Mouse (Mus musculus): Measurements from ENCODE around the gene AC109138.7.

The AC109138.7 gene

DNA sequence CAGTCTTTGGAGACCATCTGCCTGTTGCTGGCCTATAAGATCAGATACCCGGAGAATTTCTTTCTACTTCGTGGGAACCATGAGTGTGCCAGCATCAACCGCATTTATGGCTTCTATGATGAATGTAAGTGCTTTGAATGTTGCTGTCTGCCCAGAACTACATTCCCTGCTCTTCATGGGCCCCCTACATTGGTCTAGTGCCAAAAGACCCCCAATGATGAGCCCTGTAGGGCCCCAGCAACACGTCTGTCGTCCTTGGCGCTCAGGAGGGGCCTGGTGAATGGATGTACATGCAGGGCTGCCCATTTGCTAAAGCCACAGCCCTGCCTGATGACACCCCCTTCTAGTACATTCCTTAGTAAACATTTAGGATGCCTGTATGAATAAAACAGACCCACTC is 21.0 kb upstream of the AC109138.7 start:
- no peak for DNase-seq (ENCODE audit: low spot score)

DNA sequence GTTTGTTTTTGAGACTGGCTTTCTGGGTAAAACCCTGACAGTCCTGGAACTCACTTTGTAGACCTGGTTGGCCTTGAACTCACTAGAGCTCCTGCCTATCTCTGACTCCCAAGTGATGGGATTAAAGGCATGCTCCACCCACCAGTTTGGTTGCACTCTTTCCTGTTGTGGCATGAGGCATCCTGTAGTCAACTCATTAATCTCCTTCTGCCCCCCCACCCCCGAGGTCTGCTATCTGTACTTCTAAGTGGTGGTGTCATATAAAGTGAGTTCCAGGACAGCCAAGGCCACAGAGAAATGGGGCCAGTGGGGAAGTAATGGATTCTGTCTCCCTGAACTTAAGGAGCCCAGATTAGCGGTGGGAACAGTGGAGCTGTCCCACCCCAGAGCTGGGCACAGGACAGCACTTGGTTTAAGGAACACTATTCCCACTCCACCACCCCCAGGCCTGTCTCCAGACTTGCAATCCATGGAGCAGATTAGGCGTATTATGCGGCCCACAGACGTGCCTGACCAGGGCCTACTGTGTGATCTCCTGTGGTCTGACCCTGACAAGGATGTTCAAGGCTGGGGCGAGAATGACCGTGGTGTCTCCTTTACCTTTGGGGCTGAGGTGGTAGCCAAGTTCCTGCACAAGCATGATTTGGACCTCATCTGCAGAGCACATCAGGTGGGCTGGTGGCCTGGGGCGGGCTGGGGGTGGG is 20.0 kb upstream of the AC109138.7 start:
- DNase-seq (ENCODE audit: low spot score), result no peak

DNA sequence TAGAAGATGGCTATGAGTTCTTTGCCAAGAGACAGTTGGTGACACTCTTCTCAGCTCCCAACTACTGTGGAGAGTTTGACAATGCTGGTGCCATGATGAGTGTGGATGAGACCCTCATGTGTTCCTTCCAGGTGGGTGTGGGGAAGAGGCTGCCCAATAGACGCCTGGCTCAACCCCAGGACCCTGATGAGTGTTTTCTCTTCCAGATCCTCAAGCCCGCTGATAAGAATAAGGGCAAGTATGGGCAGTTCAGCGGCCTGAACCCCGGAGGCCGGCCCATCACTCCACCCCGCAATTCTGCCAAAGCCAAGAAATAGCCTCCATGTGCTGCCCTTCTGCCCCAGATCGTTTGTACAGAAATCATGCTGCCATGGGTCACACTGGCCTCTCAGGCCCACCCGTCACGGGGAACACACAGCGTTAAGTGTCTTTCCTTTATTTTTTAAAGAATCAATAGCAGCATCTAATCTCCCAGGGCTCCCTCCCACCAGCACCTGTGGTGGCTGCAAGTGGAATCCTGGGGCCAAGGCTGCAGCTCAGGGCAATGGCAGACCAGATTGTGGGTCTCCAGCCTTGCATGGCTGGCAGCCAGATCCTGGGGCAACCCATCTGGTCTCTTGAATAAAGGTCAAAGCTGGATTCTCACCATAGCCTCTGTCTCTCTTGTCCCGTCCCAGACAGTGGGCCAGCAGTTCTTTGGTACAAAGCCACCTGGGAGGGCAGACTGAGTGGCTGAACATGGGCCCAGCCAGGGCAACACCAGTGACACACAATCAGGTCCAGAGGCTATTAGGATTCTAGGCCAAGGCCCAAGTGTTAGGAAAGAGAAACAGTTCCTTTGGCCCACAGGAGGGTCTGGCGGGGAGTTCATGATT is 19.1 kb upstream of the AC109138.7 start:
- no peak for DNase-seq (ENCODE audit: low spot score)

DNA sequence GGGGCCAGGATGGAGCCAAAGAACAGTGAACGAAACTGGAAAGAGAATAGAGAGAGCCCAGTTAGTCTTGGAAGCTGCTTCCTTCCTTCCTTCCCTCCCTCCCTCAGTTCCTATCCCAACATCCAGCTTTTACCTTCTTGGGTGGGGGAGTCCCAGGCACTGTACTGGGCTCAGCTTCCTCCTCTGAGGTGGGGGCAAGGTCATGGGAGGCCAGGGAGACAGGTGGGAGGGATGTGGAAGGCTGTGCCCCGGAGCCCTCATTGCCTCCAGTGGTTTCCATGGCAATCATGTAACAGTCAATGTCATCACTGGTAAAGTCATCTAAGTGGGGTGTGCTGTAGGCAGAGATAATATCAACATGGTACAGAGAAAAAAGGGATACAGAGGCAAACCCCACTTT is 18.1 kb upstream of the AC109138.7 start:
- no peak for DNase-seq (ENCODE audit: low spot score)

DNA sequence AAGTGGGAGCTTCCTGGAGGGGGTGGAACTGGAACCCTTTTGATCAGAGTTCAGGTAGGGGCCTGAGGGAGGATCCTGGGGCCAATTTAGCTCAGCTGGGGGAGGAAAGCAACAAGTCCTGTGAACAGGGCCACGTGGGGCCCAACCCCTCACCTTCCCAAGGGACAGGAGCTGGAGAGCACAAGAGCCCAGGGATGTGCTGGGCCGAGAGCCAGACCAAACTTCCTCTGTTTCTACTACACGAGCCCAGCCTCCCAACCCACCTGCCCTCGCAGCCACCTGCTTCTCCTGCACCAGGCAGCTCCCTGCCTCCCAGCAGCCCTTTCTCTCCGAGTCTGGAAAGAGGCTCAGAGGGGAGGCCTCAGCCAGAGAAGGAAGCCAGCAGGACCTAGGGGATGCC is 17.6 kb upstream of the AC109138.7 start:
- DNase-seq (ENCODE audit: low spot score), result no peak

DNA sequence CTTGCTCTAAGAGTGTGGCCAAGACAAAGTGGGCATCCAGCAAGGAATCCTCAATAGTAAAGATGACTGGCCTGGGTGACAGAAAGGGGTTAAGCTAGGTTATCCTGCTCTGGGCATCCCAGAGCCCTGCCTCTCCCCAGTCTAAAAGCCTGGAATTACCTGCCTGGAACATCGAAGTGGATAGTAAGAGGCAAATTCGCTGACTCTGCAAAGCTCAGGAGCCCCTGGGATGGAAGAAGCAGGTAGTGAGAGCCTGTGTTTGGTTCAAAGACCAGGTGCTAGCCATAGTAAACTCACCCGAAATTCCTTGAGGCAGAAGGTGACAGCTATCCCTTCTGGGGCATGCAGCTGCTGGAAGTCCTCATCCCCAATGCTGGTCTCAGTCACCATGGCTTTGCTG is 17.0 kb upstream of the AC109138.7 start:
- no peak for DNase-seq (ENCODE audit: low spot score)

DNA sequence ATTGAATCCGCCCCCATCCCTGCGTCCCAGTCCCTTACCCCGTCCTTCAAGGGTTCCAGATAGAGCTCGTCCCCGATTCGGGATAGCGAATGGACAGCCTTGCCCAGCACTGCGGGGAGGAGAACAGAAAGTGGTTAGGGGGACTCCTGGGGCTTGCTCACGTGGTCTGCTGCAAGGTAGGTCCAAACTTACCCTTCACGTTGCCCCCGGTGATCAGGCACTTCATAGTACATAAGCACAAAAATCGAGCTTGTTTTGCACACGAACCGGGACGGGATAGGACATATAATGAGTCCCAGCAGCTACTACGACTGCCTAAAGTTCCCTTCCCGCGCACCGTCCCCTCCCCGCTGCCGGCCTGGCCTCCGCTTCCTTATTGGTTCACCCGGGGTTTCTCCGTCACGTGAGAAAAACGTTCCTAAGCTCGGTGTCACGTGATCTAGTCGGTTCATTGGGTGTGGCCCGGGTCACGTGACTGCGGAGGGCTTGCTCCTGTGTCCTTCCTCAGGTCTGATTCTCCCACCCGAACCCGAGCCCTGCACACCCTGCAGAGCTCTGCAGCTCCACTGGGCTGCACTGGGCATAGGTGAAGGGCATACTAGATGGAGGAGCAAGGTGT is 12.8 kb upstream of the AC109138.7 start, which contains the start of gene Rad9a:
Gene Rad9a, minus strand, starts transcription at position 372 of the 619 bp plus-strand sequence.
- DNase-seq (ENCODE audit: low spot score), result peak; percentile 91

DNA sequence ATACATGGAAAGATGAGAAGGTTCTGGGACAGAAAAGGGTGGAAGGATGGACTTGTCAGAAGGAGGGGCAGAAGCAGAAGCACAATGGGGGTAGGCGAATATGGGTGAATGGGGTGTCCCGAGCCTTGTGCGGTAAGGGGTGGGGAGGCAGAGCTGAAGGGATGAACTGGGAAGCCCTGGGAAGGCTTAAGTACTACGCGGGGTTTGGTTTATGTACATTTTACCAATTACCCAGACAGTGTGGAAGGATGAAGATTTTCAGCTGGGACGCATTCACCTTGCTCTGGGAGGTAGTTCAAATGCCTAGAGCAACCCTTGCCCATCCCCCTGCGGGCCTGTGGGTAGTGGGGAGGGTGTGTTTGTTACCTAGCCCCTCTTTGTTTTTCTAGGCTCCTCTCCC is 12.0 kb upstream of the AC109138.7 start:
- no peak for DNase-seq (ENCODE audit: low spot score)

DNA sequence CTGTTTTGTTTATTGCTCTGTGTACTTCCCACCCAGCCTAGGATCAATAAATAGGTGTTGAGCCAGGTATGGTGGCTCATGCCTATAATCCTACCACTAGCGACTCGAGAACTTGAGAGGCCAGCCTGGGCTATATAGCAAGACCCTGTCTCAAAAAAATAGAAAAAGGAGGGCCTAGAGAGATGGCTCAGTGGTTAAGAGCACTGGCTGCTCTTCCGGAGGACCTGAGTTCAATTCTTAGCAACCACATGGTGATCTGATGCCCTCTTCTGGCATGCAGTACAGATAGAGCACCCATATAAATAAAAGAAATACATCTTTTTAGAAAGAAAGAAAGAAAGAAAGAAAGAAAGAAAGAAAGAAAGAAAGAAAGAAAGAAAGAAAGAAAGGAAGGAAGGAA is 11.0 kb upstream of the AC109138.7 start:
- no peak for DNase-seq (ENCODE audit: low spot score)

DNA sequence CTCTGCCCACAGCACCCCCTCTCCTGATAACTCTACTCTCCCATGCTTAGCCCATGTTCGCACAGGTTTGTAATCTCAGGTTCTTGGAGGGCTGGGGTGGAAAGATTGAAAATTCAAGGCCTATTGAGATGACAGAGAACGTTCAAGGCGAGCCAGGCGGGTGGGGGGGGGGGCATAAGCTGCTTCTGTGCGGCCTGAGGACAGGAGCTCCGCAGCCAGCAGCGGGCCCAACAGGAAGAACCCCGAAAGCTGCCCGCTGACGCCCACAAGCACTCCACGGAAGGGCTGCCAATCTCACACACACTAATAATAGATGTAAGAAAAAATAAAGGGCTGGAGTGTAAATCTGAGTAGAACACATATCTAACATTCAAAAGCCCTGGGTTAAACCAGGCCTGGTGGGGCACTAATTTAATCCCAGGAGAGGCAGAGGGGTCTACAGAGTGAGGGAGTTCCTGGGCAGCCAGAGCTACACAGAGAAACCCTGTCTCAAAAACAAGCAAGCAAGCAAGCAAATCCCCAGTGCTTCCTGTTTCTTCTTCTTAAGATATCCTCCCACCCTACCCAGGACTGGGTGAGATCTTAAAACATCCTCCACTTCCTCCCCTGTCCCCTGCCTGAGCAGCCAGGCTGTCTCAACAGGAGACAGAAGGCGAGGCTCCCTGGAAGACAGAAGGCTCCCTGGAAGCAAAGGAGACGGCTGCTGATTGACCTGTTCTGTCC is 10.4 kb upstream of the AC109138.7 start:
- no peak for DNase-seq (ENCODE audit: low spot score)

DNA sequence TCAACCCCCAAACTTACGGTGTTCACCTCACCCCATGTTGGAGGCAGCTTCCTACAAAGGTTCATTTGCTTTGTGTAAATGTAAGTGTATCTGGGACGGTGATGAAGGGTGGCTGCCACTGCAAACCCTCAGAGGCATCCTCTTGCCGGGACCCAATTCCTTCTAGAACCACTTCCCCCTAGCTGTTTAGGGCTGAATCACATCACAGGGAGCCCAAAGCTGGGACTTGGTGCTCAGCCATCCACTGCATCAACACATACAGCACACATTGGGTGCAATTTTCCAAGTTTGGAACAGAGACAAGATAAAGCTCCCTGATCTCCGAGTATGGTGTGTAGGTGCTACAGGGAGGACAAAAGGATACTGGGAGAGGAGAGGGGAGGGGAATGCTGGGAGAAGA is 9.3 kb upstream of the AC109138.7 start:
- DNase-seq (ENCODE audit: low spot score), result no peak

DNA sequence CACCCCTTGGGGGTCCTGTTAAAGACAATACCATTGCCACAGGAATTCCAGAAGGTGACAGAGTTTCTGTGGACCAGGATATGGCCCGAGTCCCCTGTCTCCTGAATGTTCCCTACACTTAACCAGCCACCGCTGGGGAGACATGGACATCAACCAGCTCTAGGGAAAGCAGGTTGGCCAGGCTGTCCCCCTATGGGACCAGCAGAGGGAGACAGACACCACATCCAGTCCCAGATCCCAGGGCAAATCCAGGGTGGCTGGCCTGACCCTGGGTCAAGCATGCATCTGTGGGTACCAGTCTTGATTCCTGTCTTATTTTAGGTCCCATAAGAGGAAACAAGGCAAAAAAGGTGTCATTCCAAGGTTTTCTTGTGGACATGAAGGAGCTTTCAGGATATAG is 7.2 kb upstream of the AC109138.7 start:
- peak; percentile 72 for DNase-seq (ENCODE audit: low spot score)

DNA sequence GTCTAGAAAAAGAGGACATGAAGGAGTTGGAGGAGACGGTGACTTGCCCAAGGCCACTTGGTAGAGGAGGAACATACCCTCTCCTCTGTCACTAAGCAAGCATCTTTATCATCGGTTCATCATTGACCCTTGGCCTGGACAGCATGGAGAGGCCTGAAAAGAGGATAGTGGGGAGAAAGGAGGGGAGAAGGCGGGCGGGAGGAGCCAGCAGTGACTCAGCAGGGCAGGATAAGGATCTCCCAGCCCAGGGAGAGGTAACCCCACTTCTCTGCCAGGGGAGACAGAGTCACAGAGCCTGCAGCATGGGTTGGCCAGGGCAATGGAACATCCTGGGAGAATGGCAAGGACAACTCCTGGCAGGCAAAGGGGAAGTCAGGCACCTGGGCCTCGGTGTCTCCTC is 5.6 kb upstream of the AC109138.7 start:
- no peak for DNase-seq (ENCODE audit: low spot score)

DNA sequence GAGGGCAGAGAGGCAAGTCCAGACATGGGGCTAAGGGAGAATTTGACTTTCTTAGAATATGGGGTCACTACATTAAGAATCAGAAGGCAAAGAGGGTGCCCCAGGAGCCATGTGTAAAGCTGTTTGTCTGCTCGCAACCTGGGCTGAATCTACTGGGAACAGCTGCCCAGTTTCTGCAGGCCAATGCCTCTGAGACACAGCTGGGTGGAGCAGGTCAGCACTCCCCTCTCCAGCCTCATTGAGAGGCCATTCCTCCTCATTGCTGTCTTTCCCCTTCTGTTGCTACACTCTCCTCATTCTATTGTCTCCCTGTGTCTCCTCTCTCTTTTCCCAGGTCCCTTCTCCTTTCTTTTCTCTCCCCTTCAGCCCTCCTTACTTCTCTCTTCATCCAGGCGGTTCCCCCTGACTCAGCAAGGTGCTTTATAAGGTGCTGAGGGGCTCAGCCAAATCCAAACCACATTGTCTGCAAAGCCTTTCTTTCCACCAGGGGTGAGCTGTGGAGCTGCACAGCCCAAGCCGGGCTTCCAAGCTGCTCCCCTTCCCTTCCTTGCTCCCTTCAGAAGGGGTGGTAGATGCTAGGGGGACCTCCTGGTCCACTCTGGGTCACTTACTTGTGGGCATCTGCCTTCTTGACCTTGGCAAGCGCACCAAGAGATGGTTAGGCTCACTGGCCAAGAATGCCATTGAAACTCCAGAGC is 2.1 kb upstream of the AC109138.7 start:
- no peak for DNase-seq (ENCODE audit: low spot score)

DNA sequence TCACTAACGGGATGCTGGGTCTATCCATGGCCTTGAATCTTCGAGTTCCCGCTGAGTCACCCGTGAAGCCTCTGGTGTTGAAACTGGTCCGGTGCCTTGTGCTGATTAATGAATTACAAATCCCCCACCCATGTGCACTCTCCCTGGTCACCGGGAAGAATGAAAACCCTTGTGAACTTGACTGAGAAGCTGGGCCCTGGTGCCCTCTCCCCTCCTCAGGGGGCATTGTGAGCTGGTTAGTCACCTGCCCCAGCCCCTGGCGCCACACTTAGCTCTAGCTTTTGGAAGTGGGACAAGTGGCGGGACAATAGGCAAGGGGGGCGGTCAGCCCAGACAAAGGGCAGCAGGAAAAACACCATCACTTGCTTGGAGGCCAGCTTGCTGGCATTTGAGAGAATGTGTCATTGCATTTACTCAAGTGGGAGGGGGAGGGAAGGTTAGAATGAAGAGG is 608 bp upstream of the AC109138.7 start:
- no peak for DNase-seq (ENCODE audit: low spot score)

DNA sequence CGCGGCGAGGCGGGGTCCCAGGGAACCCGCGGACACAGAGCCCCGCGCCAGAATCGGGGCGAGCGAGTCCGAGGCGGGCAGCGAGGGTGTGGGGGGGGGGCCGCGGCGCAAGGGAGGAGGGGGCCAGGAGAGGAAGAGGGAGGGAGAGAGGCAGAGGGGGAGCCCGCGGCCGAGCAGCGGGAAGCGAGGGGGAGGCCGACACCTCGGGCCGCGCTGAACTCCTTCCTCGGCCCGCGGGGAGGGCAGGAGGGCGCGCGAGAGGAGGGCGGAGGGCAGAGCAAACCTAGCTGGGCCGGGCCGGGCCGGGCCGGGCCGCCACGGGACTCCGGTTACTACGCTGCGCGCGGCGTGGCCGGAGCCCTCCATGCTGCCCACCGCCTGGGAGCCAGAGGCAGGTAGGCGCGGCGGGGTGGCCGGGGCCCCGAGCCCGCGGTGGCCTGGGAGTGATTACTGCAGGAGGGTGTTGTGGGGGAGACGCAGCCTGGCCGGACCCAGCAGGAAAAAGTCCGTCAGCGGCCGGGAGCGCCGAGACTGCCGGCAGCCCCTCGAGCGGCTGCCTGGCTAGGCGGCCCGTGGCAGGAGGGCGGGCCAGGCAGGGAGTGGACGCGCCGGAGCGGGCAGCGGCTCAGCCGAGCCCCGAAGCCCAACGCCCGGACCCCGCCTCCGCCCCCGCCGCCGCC is 754 bp downstream of the AC109138.7 start:
- no peak for DNase-seq (ENCODE audit: low spot score)

DNA sequence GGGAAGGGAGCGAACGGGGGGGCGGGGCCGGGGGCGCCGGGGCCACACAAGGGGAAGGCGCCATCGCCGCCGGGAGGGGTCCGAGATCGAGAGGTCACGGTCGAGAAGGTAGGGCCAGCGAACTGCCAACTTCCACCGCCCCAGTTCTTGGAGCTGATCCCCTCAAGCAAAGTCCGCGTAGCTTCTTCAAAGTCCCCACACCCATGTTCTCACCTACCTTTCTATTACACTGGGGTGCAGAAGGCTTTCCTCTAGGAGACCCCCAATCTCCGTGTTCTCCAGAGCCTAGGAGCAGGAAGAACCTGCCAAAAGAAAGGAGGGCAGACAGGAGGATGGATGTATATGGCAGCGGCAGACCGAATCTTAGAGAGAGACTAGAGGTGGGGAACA is 1.3 kb downstream of the AC109138.7 start:
- no peak for DNase-seq (ENCODE audit: low spot score)

DNA sequence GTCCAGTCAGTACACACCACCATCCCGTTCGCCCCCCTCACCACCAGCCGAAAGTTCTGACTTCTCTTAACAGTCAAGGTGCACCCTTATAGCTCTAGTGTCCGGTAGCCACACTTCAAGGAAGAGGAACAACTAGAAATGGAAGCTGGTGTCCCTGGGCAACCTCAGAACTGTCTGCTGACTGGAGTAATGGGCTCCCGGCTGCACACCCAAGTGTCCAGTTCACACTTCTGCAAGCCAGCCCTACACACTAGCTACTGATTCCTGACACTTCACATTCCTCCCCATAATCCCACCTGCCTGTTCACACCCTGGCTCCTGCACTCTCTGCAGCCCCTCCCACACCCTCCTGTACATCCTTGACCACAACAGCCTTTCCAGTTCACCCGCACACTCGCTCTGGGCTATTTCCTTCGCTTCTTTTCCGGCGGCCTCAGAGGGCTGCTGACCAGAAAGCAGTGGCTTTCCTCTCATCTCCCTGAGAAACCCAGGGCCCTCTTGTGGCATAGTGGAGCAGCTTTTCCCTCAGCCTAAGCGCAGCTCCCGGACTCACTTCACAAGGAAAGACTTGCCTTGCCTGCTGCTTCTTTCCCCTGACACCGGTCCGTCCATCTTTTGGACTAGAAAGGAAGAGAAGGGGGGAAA is 2.0 kb downstream of the AC109138.7 start:
- DNase-seq (ENCODE audit: low spot score), result no peak

DNA sequence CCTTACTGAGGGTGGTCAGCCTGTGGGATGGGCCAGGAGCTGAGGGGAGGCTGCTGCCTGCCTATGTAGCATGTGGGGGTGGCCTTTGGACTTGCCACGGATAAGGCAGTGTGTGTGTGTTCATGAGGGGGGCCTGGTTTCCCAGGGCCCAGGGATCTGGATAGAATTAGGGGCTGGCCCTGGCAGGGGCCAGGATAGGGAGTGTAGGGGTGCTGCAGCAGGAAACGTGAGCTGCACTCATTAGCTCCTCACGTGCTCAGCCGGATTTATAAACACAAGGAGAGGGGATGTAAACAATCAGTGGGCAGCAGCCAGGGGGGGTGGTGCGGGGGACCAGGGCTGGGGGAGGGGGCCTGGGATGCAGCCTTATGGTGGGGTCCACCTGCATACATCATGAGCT is 3.0 kb downstream of the AC109138.7 start:
- DNase-seq (ENCODE audit: low spot score), result no peak

DNA sequence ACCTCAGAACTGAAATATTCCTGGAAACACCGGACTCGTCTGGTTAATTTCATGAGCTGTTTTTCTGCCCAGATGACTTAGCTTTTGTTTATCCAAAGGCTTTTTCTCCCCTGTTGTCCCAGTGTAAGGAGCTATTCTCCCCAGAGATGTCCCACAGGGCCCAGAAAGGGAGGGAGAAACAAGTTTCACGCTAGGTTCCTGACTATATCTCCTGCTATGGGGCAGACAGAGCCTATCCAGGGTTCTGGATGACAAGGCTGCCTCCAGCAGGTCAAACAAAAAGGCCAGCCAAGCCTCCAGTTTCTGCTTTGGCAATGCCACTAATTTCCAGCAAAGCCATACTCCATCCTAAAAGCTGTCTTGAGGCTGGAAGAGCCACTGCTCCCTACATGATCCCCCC is 3.7 kb downstream of the AC109138.7 start:
- DNase-seq (ENCODE audit: low spot score), result no peak

DNA sequence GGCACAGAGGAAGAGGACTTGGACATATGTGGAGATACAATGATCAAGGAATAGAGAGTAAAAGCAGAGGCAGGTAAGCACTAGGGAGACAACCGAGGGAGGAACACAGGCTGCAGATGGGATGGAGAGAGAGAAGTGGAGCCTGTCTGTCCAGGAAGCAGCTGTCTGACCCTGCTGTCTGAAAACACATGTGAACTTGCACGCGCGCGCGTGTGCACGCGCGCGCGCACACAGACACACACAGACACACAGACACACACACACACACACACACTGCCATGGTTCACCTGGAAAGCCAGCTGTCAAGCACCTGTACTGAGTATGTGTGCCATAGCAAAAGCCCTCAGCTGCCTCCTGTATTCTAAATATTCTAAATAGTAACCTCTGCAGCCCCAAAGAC is 4.1 kb downstream of the AC109138.7 start:
- DNase-seq (ENCODE audit: low spot score), result no peak
